Mouse (Mus musculus): Measurements from ENCODE around the gene Olfr1191-ps1. TPM values are rescaled to one million over a fixed set of nuclear protein-coding genes. Genes with fewer than 3 reads are reported as not detected.
"Not testable (repeated sequence)": the region's sequence is repeated elsewhere in the genome, so short reads cannot be mapped to it uniquely, and the experiment has no call there.

The Olfr1191-ps1 gene
- polyA plus RNA-seq (2016; fragmentation: Nextera tagmentation; extraction: Ambion mirVana): not detected in 2 replicates

DNA sequence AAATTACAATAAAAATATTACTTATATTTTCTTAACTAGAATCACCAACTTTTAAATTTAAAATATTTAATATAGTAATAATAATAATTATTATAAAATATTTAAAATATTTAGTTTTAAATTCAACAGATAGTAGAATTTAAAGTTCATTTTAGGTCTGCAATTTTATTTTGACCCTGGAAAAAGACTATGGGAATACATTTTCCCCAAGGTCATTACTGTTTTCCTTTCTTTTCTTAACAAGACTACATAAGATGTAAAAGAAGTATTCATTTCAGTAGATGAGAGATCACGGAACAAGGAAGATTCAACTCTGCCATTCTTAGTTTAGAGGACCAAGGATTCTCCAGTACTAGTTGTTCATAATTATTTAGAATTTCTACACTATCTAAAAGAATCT lies at the start of gene Olfr1191-ps1:
TSS of gene Olfr1191-ps1 (plus strand) at position 301 of the 400 bp plus-strand sequence.
- WGBS: 92% methylated on average over 1 of the region's 1 CpGs
- H3K36me3 ChIP-seq; H3K9ac ChIP-seq; H3K4me1 ChIP-seq; H3K9me3 ChIP-seq; H3K27ac ChIP-seq; H3K4me3 ChIP-seq; H3K4me2 ChIP-seq (replicated peaks); ATAC-seq (ENCODE audit: insufficient number of reproducible peaks, insufficient read depth, low FRiP score, low TSS enrichment); H3K27me3 ChIP-seq: not testable (repeated sequence)

DNA sequence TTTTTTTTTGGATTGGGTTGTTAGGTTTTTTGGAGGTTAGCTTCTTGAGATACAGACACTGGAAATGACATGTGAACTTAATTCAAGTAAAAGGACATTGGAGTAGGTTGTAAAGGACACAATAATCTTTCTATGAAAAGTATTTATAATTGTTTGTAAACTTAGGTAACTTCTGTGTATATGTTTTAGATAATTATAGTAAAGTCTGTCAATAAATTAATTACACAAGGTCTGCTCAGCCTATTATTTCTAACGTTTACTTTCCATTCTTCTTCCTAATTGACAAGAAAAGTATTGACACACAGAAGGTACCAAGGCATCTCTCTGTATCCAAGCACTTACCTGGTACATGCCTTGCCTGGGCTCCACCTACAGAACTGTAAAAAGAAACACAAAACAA lies 7.9 kb downstream of the Olfr1191-ps1 start, which contains the start of gene Olfr1192-ps1:
TSS of gene Olfr1192-ps1 (plus strand) at position 301 of the 400 bp plus-strand sequence.
- Histone ChIP-seq H3K27ac (no peak within 1 kb of the TSS), H3K9me3 (no peaks in the 10 kb centered on the region), H3K4me2 (replicated peaks) (no peak within 1 kb of the TSS), H3K4me1 (no peaks in the 10 kb centered on the region), H3K36me3 (no peaks in the 10 kb centered on the region), H3K27me3 (no peaks in the 10 kb centered on the region), H3K9ac (no peak within 1 kb of the TSS), H3K4me3 (no peak within 1 kb of the TSS)
- 43% methylated on average over 1 of the region's 1 CpGs for WGBS
- no peak for ATAC-seq (ENCODE audit: insufficient number of reproducible peaks, insufficient read depth, low FRiP score, low TSS enrichment)

DNA sequence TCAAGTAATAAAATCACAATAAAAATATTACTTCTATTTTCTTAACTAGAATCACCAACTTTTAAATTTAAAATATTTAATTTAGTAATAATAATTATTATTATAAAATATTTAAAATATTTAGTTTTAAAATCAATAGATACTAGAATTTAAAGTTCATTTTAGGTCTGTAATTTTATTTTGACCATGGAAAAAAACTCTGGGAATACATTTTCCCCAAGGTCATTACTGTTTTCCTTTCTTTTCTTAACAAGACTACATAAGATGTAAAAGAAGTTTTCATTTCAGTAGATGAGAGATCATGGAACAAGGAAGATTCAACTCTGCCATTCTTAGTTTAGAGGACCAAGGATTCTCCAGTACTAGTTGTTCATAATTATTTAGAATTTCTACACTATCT lies 35.0 kb downstream of the Olfr1191-ps1 start, which contains the start of gene Olfr1193:
TSS of gene Olfr1193 (plus strand) at position 301 of the 400 bp plus-strand sequence.
- not testable (repeated sequence) for H3K9me3 ChIP-seq; ATAC-seq (ENCODE audit: insufficient number of reproducible peaks, insufficient read depth, low FRiP score, low TSS enrichment); H3K4me2 ChIP-seq (replicated peaks); H3K4me3 ChIP-seq; H3K27ac ChIP-seq; H3K9ac ChIP-seq; H3K4me1 ChIP-seq; H3K27me3 ChIP-seq; H3K36me3 ChIP-seq

DNA sequence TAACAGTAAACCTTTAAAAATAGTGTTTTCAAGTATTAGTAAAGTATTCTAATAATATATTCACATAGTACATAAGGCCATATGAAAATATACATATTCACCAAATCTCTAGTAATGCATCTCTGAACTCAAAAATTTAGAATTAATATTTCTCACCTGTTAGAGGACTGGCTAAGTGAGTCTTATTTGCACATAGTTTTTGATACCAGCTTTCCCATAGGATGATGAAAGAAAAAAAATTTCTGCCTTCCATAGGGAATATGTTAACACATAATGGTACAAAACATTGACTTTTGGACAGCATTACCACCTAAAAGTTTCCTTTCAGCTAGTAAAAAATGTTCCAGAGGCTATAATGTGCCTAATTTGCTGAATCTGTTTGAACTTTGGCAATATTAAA lies 48.7 kb downstream of the Olfr1191-ps1 start, which contains the start of gene Olfr1195:
TSS of gene Olfr1195 (minus strand) at position 101 of the 400 bp plus-strand sequence.
- H3K9me3 ChIP-seq: no peaks in the 10 kb centered on the region
- H3K4me3 ChIP-seq: no peak within 1 kb of the TSS
- H3K27me3 ChIP-seq: no peaks in the 10 kb centered on the region
- ATAC-seq (ENCODE audit: insufficient number of reproducible peaks, insufficient read depth, low FRiP score, low TSS enrichment): no peak
- no peak within 1 kb of the TSS for H3K27ac ChIP-seq
- no peak within 1 kb of the TSS for H3K9ac ChIP-seq
- H3K4me1 ChIP-seq: no peaks in the 10 kb centered on the region
- no peaks in the 10 kb centered on the region for H3K36me3 ChIP-seq
- no peak within 1 kb of the TSS for H3K4me2 ChIP-seq (replicated peaks)

Other genes with a start within 250 kb of the Olfr1191-ps1 start
- gene Olfr1179, start 234.1 kb upstream of the Olfr1191-ps1 start, polyA plus RNA-seq (2016; fragmentation: Nextera tagmentation; extraction: Ambion mirVana): not detected in 2 replicates
- gene Olfr1180, start 221.4 kb upstream of the Olfr1191-ps1 start, polyA plus RNA-seq (2016; fragmentation: Nextera tagmentation; extraction: Ambion mirVana): not detected in 2 replicates
- gene Olfr1181, start 214.4 kb upstream of the Olfr1191-ps1 start, polyA plus RNA-seq (2016; fragmentation: Nextera tagmentation; extraction: Ambion mirVana): not detected in 2 replicates
- gene Gm13757, start 191.4 kb upstream of the Olfr1191-ps1 start, polyA plus RNA-seq (2016; fragmentation: Nextera tagmentation; extraction: Ambion mirVana): not detected in 2 replicates
- not detected in 2 replicates for gene Olfr1183, start 185.7 kb upstream of the Olfr1191-ps1 start, polyA plus RNA-seq (2016; fragmentation: Nextera tagmentation; extraction: Ambion mirVana)
- gene Olfr1184, start 156.9 kb upstream of the Olfr1191-ps1 start, polyA plus RNA-seq (2016; fragmentation: Nextera tagmentation; extraction: Ambion mirVana): not detected in 2 replicates
- not detected in 2 replicates for gene Olfr1185-ps1, start 147.2 kb upstream of the Olfr1191-ps1 start, polyA plus RNA-seq (2016; fragmentation: Nextera tagmentation; extraction: Ambion mirVana)
- not detected in 2 replicates for gene Olfr1186, start 122.0 kb upstream of the Olfr1191-ps1 start, polyA plus RNA-seq (2016; fragmentation: Nextera tagmentation; extraction: Ambion mirVana)
- gene Olfr1188, start 83.6 kb upstream of the Olfr1191-ps1 start, polyA plus RNA-seq (2016; fragmentation: Nextera tagmentation; extraction: Ambion mirVana): not detected in 2 replicates
- gene Olfr1189, start 54.1 kb upstream of the Olfr1191-ps1 start, polyA plus RNA-seq (2016; fragmentation: Nextera tagmentation; extraction: Ambion mirVana): not detected in 2 replicates
- gene Olfr1192-ps1, start 8.0 kb downstream of the Olfr1191-ps1 start, polyA plus RNA-seq (2016; fragmentation: Nextera tagmentation; extraction: Ambion mirVana): not detected in 2 replicates
- not detected in 2 replicates for gene Olfr1193, start 35.1 kb downstream of the Olfr1191-ps1 start, polyA plus RNA-seq (2016; fragmentation: Nextera tagmentation; extraction: Ambion mirVana)
- gene Olfr1195, start 48.6 kb downstream of the Olfr1191-ps1 start, polyA plus RNA-seq (2016; fragmentation: Nextera tagmentation; extraction: Ambion mirVana): not detected in 2 replicates
- gene Olfr1196, start 64.1 kb downstream of the Olfr1191-ps1 start, polyA plus RNA-seq (2016; fragmentation: Nextera tagmentation; extraction: Ambion mirVana): not detected in 2 replicates
- not detected in 2 replicates for gene Olfr1197, start 91.8 kb downstream of the Olfr1191-ps1 start, polyA plus RNA-seq (2016; fragmentation: Nextera tagmentation; extraction: Ambion mirVana)
- not detected in 2 replicates for gene Olfr1198, start 110.8 kb downstream of the Olfr1191-ps1 start, polyA plus RNA-seq (2016; fragmentation: Nextera tagmentation; extraction: Ambion mirVana)
- not detected in 2 replicates for gene Olfr1199, start 119.9 kb downstream of the Olfr1191-ps1 start, polyA plus RNA-seq (2016; fragmentation: Nextera tagmentation; extraction: Ambion mirVana)
- gene Olfr1200, start 129.9 kb downstream of the Olfr1191-ps1 start, polyA plus RNA-seq (2016; fragmentation: Nextera tagmentation; extraction: Ambion mirVana): not detected in 2 replicates
- gene Olfr1201, start 152.5 kb downstream of the Olfr1191-ps1 start, polyA plus RNA-seq (2016; fragmentation: Nextera tagmentation; extraction: Ambion mirVana): not detected in 2 replicates
- 0.04 TPM in 1 of 2 replicates, not detected in the other for gene Olfr1202, start 174.0 kb downstream of the Olfr1191-ps1 start, polyA plus RNA-seq (2016; fragmentation: Nextera tagmentation; extraction: Ambion mirVana)
- gene Olfr1205, start 189.2 kb downstream of the Olfr1191-ps1 start, polyA plus RNA-seq (2016; fragmentation: Nextera tagmentation; extraction: Ambion mirVana): not detected in 2 replicates
- not detected in 2 replicates for gene Olfr1204, start 208.8 kb downstream of the Olfr1191-ps1 start, polyA plus RNA-seq (2016; fragmentation: Nextera tagmentation; extraction: Ambion mirVana)
- gene Olfr1206, start 222.7 kb downstream of the Olfr1191-ps1 start, polyA plus RNA-seq (2016; fragmentation: Nextera tagmentation; extraction: Ambion mirVana): not detected in 2 replicates